Mouse (Mus musculus) yolk sac, embryonic 10.5 days (tissue): ENCODE data around the gene Cdr2.
"Not testable (repeated sequence)": the region's sequence is repeated elsewhere in the genome, so short reads cannot be mapped to it uniquely, and the experiment has no call there.

Experiments
- DNase-seq: peaks from one replicate; pipeline ENCODE4 v3.0.0-alpha.2; 2017; ENCODE audit warnings: low spot score

Cdr2 gene

DNA sequence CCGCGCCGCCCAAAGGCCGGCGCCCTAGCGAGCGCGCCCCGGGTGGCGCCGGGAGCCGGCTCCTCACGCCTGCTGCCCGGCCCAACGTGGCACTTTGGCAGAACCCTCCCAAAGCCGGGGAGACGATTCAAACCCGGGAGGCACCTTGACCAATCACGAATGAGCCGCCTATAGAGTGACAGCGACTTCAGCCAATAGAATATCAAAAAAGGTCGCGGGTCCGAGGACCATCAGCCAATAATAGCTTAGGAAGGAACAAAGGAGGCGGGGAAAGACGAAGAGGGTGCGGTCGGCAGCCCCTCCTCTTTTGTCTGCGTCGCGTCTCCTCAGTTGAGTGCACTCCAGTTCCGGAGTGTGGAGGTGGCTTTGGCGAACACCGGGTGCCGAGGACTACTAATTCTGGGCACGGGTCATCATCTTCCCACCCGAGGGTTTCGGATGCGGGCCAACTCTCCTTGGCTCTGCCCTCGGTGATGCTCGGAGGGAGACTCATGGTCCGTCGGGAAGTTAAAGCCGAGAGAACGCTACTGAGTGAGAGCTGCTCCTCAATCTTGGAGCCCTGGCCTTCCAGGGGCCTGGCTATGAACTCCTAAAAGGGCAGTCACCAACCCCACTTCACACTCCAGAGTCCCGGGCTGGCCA, at the start of gene Cdr2, which contains the start of gene Mfsd13b:
Gene Cdr2 (minus strand): TSS at position 113 of the 642 bp plus-strand sequence.
Gene Mfsd13b (plus strand): TSS at position 310 of the 642 bp plus-strand sequence.
- peak; percentile 98 for DNase-seq

DNA sequence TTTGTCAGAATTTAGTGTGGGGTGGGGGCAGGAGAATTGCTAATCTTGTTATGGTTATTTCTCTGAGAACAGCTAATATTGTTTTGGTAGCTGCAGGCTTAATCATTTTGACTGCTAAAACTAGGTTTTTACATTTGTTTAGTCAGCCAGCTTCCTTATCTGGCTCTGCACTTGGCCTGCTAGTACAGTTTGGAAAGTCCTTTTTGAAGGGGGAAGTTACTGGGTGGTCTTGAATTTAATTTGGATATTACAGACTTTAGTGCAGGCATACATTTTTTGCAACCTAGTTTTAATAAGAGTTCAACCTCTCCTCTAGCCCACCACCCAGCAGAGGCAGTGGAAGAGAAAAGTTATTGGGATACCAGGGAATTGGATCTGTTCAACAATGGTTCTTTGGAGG, 47.8 kb upstream of the Cdr2 start:
- not testable (repeated sequence) for DNase-seq

GRCm38 (mm10) chr7:121026300-121026699, 44.2 kb upstream of the Cdr2 start:
- DNase-seq: no peak

- DNase-seq: no peak
Measured at GRCm38 (mm10) chr7:121025221-121026008, 43.3 kb upstream of the Cdr2 start.

GRCm38 (mm10) chr7:121020277-121020676, 38.2 kb upstream of the Cdr2 start:
- DNase-seq: no peak

GRCm38 (mm10) chr7:121018778-121019177, 36.7 kb upstream of the Cdr2 start:
- no peak for DNase-seq

DNA sequence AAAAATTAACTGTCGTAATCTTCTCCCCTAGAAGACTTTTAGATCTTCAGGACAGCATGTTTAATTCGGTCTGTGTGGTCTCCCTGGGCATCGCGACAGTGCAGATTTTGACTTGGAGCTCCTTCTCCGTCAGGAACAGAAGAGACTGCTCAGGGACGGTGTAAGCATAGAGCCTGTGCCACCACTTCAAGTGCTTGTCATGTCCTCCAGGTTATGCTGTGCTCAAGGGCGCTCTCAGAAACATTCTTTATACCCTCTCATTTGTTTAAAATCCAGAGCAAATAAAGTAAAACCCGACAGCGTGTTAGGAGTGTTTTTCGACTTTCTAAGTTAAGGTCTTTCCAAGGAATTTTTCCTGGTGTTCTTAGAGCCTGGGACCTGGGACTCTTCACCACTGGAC, 32.4 kb upstream of the Cdr2 start:
- DNase-seq: no peak

DNA sequence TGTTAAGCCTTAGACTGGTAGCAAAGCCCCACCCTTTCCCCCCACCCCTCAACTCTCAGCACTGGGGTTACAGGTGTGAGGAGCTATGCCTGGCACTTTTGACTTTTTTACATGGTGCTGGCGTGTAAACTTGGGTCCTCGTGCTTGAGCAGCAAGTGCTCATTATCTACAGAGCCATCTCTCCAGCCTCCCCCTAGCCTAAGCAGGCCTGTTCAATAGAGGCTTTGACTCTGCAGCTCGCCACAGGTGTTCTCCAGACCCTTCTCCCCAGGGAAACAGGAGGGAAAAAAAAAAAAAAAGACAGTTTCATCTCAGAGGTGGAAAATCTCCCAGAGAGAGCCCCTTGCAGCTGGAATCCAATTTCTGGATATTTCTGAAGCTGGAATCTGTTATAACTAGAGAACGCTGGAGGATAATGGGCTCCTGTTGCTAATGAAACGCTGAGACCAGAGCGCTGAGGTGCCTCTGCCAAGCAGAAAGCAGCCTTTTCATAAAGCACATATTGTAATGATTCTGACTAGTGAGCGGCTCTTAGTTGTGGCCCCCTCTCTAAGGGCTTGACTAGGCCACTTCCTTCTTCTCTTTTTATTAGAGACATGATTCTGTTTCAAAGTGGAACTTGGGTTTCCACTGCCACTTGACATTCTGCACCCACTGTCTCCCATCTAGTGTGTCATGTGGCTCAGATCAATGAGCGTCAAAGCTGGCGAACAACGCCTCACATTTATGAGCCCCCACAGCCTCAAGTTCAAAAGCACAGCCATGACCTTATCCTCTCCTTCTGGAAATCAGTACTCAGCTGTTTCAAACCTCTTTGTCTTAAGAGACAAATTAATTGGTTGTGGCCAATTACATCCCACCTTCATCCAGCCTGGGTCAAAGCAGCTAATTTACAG, 29.9 kb upstream of the Cdr2 start:
- no peak for DNase-seq

GRCm38 (mm10) chr7:121003793-121004418, 21.8 kb upstream of the Cdr2 start:
- DNase-seq: peak; percentile 62

DNA sequence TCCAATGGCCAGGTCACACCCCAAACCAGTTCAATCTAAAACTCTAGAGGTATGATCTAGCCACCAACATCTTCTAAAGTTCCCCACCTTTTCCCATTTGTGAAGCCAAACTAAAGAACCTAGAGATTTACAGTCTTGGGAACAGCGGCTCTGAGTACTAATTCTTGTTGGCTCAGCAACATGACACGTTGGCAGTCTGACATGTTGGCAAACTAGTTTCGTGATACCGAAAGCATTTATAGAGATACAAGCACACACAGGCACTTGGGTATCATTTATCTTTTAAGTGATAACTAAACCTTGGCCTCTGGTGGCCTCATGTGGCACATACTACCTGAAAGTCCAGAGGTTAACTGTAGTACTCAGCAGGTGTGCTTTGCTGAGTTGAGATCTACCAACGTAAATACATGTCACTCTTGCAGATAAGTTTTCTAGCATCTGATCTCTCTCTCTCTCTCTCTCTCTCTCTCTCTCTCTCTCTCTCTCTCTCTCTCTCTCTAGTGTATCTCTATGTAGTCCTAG, 20.4 kb upstream of the Cdr2 start:
- no peak for DNase-seq

DNA sequence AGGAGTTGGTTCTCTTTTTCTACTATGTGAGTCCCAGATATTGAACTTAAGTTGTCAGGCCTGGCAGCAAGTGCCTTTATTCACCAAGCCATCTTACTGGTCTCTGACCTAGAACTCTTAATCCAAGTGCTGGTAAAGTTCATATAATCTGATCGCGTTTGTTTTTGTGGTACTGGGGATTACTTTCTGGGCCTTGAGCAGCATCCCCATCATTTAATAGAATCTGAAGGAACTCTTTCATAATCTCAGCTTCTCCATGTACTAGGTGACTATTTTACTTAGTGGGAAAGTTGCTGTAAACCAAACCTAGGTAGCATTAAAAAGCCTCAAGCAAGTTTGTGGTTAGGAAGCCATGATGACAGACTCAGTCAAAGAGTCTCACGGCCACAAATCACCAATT, 19.8 kb upstream of the Cdr2 start:
- no peak for DNase-seq

GRCm38 (mm10) chr7:121000065-121000822, 18.1 kb upstream of the Cdr2 start:
- no peak for DNase-seq

GRCm38 (mm10) chr7:120999021-120999530, 17.0 kb upstream of the Cdr2 start:
- DNase-seq: no peak

DNA sequence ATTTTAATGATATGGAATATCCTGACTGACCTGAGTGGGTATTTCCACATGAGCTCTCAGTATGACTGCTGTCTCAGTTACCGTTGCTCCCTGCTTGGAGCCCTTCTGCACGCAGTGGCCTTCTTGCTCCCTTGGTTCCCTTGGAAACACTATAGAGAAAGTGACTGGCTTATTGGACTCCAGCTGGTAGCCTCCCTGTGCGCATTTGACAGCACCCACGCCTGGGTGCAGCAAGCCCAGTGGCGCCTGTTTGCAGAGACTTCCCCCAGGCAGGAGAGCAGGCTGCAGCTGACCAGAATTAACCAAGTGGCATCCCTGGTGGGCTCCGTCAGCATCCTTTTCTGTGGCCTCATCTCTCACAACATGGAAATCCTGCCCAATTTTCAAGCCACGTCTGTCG, 9.1 kb upstream of the Cdr2 start:
- DNase-seq: no peak

GRCm38 (mm10) chr7:120982968-120983367, 856 bp upstream of the Cdr2 start:
- no peak for DNase-seq

- DNase-seq: peak; percentile 66
Measured at GRCm38 (mm10) chr7:120980931-120981924, 884 bp downstream of the Cdr2 start.

DNA sequence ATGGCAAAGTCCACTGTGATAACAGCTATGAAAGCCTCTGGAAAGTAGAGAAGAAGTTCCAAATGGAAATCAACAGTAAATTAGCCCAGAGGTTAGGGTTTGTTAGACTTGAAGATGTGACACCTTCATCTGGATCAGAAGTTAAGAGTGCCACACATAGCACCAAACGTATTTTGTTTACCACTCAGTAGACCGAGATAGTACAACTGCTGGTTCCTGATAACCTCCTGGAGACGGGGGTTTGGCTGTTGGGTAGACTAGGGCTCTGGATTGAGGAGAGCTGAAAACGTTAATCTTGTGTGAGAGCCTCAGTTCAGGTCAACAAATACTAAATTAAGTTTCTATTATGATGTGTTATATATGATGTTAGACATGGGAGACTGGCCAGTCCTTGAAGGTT, 2.1 kb downstream of the Cdr2 start:
- no peak for DNase-seq

DNA sequence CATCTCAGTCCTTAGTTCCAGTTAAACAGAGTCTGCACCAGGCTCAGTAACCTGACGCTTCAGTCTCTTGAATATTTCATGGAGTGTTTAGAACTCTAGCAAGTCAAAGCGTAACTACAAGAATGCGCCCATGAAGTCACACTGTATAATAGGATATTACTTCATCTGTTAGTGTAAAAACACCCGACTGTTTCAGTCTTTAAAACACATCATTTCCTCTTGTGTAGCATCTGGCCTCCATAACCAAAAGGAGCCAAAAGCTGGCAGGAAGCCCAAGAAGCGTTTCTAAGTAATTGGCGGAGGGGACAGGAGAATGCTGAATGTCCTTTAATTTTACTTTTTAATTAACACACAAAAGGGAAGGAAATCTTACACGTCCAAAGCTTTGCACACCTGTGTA, 5.0 kb downstream of the Cdr2 start:
- DNase-seq: no peak

GRCm38 (mm10) chr7:120974001-120974400, 8.1 kb downstream of the Cdr2 start:
- DNase-seq: no peak

DNA sequence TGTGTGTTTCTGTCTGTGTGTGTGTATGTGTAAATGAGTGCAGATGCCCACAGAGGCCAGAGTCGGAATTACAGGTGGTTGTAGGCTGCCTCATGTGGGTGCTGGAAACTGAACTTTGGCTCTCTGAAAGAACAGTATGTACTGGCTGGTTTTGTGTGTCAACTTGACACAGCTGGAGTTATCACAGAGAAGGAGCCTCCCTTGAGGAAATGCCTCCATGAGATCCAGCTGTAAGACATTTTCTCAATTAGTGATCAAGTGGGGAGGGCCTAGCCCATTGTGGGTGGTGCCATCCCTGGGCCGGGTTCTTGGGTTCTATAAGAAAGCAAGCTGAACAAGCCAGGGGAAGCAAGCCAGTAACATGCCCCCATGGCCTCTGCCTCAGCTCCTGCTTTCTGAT, 9.6 kb downstream of the Cdr2 start:
- DNase-seq: not testable (repeated sequence)
